In genomic region chr13:63452898-63453297, GRCm38 (mm10) we compare ENCODE assay signal across 14 mouse cellular contexts. TPM values are rescaled to one million over a fixed set of nuclear protein-coding genes. Genes with fewer than 3 reads are reported as not detected.
DNase-seq lines count a peak whose midpoint lies in the region; ATAC-seq and TF ChIP-seq lines count a peak whose summit lies in the region.
"Had no signal": no experiment of that assay in that cellular context is flagged by ENCODE, and none has a peak within 500 bp of the region (broad histone marks: within the 10 kb centered on the region; RNA-seq: fewer than 3 reads in every experiment).

No protein-coding gene starts in this region.

- no peaks in the 10 kb centered on the region for H3K27me3 ChIP-seq in forebrain, postnatal 0 days (ENCODE audit: insufficient read depth, low read length)
- H3K27me3 ChIP-seq in kidney, adult 2 months (replicated peaks; ENCODE audit: control insufficient read depth, insufficient read depth, low read length), result no peaks in the 10 kb centered on the region

- no peak overlapping the region for H3K27ac ChIP-seq in forebrain, postnatal 0 days (ENCODE audit: low read depth, low read length)
- no peak overlapping the region for H3K27ac ChIP-seq in kidney, adult 2 months (ENCODE audit: insufficient read depth, low read depth, low read length)
- H3K27ac ChIP-seq: layer of hippocampus, adult 2 months; limb, embryonic 10.5 days had no signal

- TF ChIP-seq CTCF in forebrain, postnatal 0 days (IDR thresholded peaks at IDR 0.05; ENCODE audit: low read depth), result no peak
- no peak for TF ChIP-seq CTCF in kidney, adult 2 months (conservative IDR thresholded peaks at IDR 0.05; ENCODE audit: insufficient read depth, insufficient read length, low read depth, low read length)

- no peaks in the 10 kb centered on the region for H3K4me1 ChIP-seq in forebrain, postnatal 0 days (ENCODE audit: insufficient read depth)
- H3K4me1 ChIP-seq in kidney, adult 2 months (ENCODE audit: control insufficient read depth, insufficient read depth, low read length), result no peaks in the 10 kb centered on the region

- peak; percentile 2 to 38 for DNase-seq in layer of hippocampus, postnatal 14 days (ENCODE audit: low spot score in 2 of 2)
- DNase-seq in layer of hippocampus, adult 18-20 months (ENCODE audit: low spot score in 2 of 2), result no peak
- DNase-seq in adipocyte (ENCODE audit: low spot score), result peak; percentile 79
- DNase-seq in cerebellum, adult 8-10 months, result peak; percentile 24
- DNase-seq in gastrocnemius, postnatal 14 days, result peak; percentile 51
- DNase-seq in forebrain, postnatal 0 days, result no peak
- no peak for DNase-seq in spleen, adult 12 weeks (ENCODE audit: low spot score)
- no peak for DNase-seq in kidney, adult 2 months
- DNase-seq: heart, postnatal 4 days; kidney, adult 11 months; lung, adult 18-20 months had no signal

- H3K9me3 ChIP-seq in forebrain, postnatal 0 days (ENCODE audit: low read length), result no peaks in the 10 kb centered on the region
- H3K9me3 ChIP-seq: limb, embryonic 10.5 days had no signal

- 77% methylated on average over 5 of the region's 5 CpGs for WGBS in forebrain, postnatal 0 days
- WGBS in kidney, adult 2 months, result 70% methylated on average over 5 of the region's 5 CpGs

- H3K36me3 ChIP-seq in forebrain, postnatal 0 days (ENCODE audit: insufficient read depth), result no peaks in the 10 kb centered on the region
- H3K36me3 ChIP-seq in kidney, adult 2 months (ENCODE audit: control insufficient read depth, insufficient read depth, low read length), result no peaks in the 10 kb centered on the region
- H3K36me3 ChIP-seq: limb, embryonic 10.5 days had no signal

- no peak overlapping the region for H3K4me2 ChIP-seq in forebrain, postnatal 0 days (ENCODE audit: low read depth)

- H3K9ac ChIP-seq in forebrain, postnatal 0 days, result no peak overlapping the region

- no peak for TF ChIP-seq POLR2A in kidney, adult 2 months (IDR thresholded peaks at IDR 0.05; ENCODE audit: low read depth, low read length)

- H3K4me3 ChIP-seq in forebrain, postnatal 0 days (ENCODE audit: low read depth, low read length), result no peak overlapping the region
- H3K4me3 ChIP-seq in kidney, adult 2 months (ENCODE audit: insufficient read depth, low read depth, low read length), result no peak overlapping the region
- H3K4me3 ChIP-seq: layer of hippocampus, adult 2 months; limb, embryonic 10.5 days; myocyte had no signal

- intact Hi-C loops in gastrocnemius, postnatal 14 days (cut with DNase I; ENCODE audit: low total_unique reads), result no loop called here

- no peak for ATAC-seq in forebrain, postnatal 0 days

RNA-seq across cellular contexts. Expression of gene Fancc, which starts 44.2 kb away (rescaled TPM):
- 1 to 10 TPM; 7.1 to 7.7 TPM for total RNA-seq in layer of hippocampus, postnatal 14 days (2021)
- total RNA-seq in layer of hippocampus, adult 18-20 months (2021), result 1 to 10 TPM; 8.1 to 8.8 TPM
- 1 to 10 TPM; 3.3 to 3.7 TPM for total RNA-seq in gastrocnemius, postnatal 14 days (2021)
- total RNA-seq in forebrain, postnatal 0 days (2014; rRNA removed), result 9.3 and 12.2 TPM in 2 replicates
- polyA plus RNA-seq in forebrain, postnatal 0 days (2015; fragmentation: Nextera tagmentation; extraction: Ambion mirVana), result 7.4 and 8.0 TPM in 2 replicates
- 9.0 and 9.8 TPM in 2 replicates for polyA plus RNA-seq in kidney, adult 2 months (2012; rRNA removed)

Comparison
In these comparisons a context has a peak if more than half of its experiments do, and no peak if none do; other contexts are left out.
1. DNase-seq: peak in layer of hippocampus, postnatal 14 days (2 of 2), adipocyte (single experiment), cerebellum, adult 8-10 months (single experiment) and gastrocnemius, postnatal 14 days (single experiment); none in layer of hippocampus, adult 18-20 months (0 of 2), forebrain, postnatal 0 days (single experiment), spleen, adult 12 weeks (single experiment) and kidney, adult 2 months (single experiment).